Mouse (Mus musculus): ENCODE measurements around the gene Plcxd3. TPM values are rescaled to one million over a fixed set of nuclear protein-coding genes. Genes with fewer than 3 reads are reported as not detected.

Plcxd3 gene
- polyA plus RNA-seq (2017; shearing (Covaris generic)): not detected

GRCm38 (mm10) chr15:4375423-4376220, at the start of gene Plcxd3:
TSS of gene Plcxd3 (plus strand) at chr15:4375491.

